Mouse (Mus musculus) left cerebral cortex, adult 2 months (tissue): Measurements from ENCODE around the gene Rpl24. TPM values are rescaled to one million over a fixed set of nuclear protein-coding genes. Genes with fewer than 3 reads are reported as not detected.
"Not testable (repeated sequence)": the region's sequence is repeated elsewhere in the genome, so short reads cannot be mapped to it uniquely, and the experiment has no call there.

Experiments
- DNase-seq, 2 experiments: peaks; one replicate each; pipeline ENCODE4 v3.0.0; 2021 to 2022; ENCODE audit warnings: low spot score in 2 of 2, mixed read lengths in 1 of 2; ENCODE audit errors: extremely low spot score in 1 of 2
- H3K27ac ChIP-seq: fragments of 200-600 bp; 2 replicates; pipeline ENCODE4 v1.8.1; 2022
- H3K4me3 ChIP-seq: fragments of 200-600 bp; 2 replicates; pipeline ENCODE4 v1.8.1; 2022
- CTCF ChIP-seq: fragments of 200-600 bp; IDR thresholded peaks from 2 replicates; pipeline ENCODE4 v1.8.1; 2022; ENCODE audit warnings: antibody characterized with exemption, mild to moderate bottlenecking, moderate library complexity
- intact Hi-C: fragments of 180-260 bp; cut with DNase I; formaldehyde crosslinking; loops from one replicate; pipeline ENCODE4 v1.15.1; 2025
- long read RNA-seq, 2 experiments: library from polyadenylated mRNA; stranded (forward); transcript quantifications; one replicate each; pipeline ENCODE4 v2.0.0; 2021; ENCODE audit warnings: borderline mapping rate in 2 of 2
- total RNA-seq, 2 experiments: library from RNA; stranded (reverse); gene quantifications; 2 replicates each; pipeline ENCODE4 v1.2.3; 2021

Gene Rpl24
- 100 to 1,000 TPM; 376 to 411 TPM for total RNA-seq
- long read RNA-seq, experiment 1, transcript Rpl24-201 (6 exons, 677 nt): major isoform, 92 of 105 reads
- long read RNA-seq, experiment 1, transcript Rpl24-204 (5 exons, 639 nt): minor isoform, 9 of 105 reads
- long read RNA-seq, experiment 1, partial matches to known transcripts: 3 of 105 reads
- long read RNA-seq, experiment 1, other reads (novel, unspliced or antisense): 1 of 105 reads
- long read RNA-seq, experiment 2, transcript Rpl24-204 (5 exons, 639 nt): minor isoform, 9 of 89 reads
- long read RNA-seq, experiment 2, transcript Rpl24-201 (6 exons, 677 nt): major isoform, 74 of 89 reads
- long read RNA-seq, experiment 2, partial matches to known transcripts: 4 of 89 reads
- long read RNA-seq, experiment 2, other reads (novel, unspliced or antisense): 2 of 89 reads

DNA sequence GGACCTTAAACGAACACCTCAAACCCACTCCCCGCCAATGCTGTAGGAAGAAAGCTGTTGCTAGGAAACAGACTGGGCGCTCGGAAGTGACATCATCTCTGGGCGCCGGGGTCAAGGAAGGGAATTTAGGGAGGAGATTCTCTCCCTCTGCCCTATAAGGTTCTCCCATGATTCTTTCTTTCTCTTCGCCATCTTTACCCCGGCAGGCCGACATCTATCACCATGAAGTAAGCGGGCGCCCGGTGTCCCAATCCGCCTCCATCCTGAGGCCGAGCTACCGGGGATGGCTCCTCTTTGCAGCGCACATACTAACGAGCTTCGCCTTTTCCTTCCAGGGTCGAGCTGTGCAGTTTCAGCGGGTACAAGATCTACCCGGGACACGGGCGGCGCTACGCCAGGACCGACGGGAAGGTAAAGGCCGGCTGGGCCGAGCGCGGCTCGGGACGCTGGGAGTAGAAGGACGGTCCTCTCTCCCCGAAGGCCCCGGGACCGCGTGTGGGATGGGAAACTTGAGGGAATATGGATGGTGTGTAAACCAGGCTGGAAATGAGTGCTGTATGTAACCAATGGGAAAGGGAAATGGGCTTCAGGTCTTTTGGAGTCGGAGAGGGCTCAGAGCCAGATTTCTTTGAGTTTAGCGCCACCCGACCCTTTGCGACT, at the start of gene Rpl24:
Gene Rpl24 (plus strand): TSS at position 64 of the 660 bp plus-strand sequence.
- peak; percentile 96 to 98 for DNase-seq
- intact Hi-C loops: loop anchor here (2.0 kb wide), 1 partner anchor 32 kb away; the partner anchor contains the start of gene Cep97
- peak within 1 kb of the TSS; percentile 91 for H3K27ac ChIP-seq
- TF ChIP-seq CTCF: no peak
- H3K4me3 ChIP-seq: peak within 1 kb of the TSS; percentile 90

GRCm38 (mm10) chr16:55922079-55922478, 44.0 kb upstream of the Rpl24 start:
- TF ChIP-seq CTCF: no peak
- Histone ChIP-seq H3K27ac (no peak overlapping the region), H3K4me3 (no peak overlapping the region)
- no peak for DNase-seq
- intact Hi-C loops: no loop called here

DNA sequence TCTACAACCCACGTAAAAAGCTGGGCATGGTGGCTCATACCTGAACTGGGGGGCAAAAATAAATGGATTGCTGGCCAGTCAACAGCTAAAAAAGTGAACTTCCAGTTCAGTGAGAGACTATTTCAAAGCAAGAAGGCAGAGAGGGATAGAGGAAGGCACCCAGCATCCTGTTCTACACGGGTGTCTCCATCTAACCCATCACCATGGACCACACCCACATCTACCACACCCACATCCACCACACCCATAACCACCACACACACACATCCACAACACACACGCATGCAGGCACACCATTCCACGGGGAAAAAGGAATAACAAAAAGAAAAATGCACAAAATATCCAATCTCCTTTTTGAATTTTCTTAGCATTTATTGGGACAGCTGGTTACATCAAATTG, 42.1 kb upstream of the Rpl24 start:
- no peak overlapping the region for H3K27ac ChIP-seq
- DNase-seq: no peak
- intact Hi-C loops: no loop called here
- no peak for TF ChIP-seq CTCF
- H3K4me3 ChIP-seq: no peak overlapping the region

GRCm38 (mm10) chr16:55933681-55934343, 32.3 kb upstream of the Rpl24 start:
- peak overlapping the region; percentile 62 for H3K4me3 ChIP-seq
- peak; percentile 12 to 36 for DNase-seq
- H3K27ac ChIP-seq: peak overlapping the region; percentile 87
- TF ChIP-seq CTCF: peak; percentile 4; the same call in 1 of the 2 replicates
- intact Hi-C loops: loop anchor here (1.0 to 2.0 kb wide), 2 partner anchors 33 to 39 kb away; partner anchors contain the start of genes Nxpe3 and Rpl24

- DNase-seq: peak; percentile 89 to 90
- H3K4me3 ChIP-seq: peak within 1 kb of the TSS; percentile 62
- intact Hi-C loops: loop anchor here (1.0 to 2.0 kb wide), 2 partner anchors 32 to 39 kb away; partner anchors contain the start of genes Nxpe3 and Rpl24
- H3K27ac ChIP-seq: peak within 1 kb of the TSS; percentile 87
- no peak for TF ChIP-seq CTCF
Measured at GRCm38 (mm10) chr16:55934453-55935037, 31.5 kb upstream of the Rpl24 start, which contains the start of gene Cep97. Cep97 (minus strand) TSS chr16:55934855.

DNA sequence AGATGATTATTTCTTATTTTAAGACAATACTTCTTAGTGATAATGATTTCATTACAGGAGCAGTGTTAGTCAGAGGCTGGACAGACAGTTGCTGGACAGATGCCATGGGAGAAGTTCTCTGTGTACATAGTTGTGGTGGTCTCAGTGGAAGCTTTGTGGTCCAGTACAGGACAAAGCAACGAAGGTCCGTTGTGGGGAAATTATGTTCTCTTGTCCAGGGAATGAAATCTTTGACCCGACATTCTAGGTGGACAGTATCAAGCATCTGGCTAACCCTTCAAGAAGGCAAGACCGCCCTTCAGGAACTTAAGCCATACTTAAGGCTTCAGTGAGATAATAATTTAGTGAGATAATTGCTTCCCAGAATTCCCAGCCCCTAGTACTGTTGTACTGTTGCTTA, 27.3 kb upstream of the Rpl24 start:
- no peak overlapping the region for H3K27ac ChIP-seq
- DNase-seq: no peak
- intact Hi-C loops: no loop called here
- no peak for TF ChIP-seq CTCF
- no peak overlapping the region for H3K4me3 ChIP-seq

DNA sequence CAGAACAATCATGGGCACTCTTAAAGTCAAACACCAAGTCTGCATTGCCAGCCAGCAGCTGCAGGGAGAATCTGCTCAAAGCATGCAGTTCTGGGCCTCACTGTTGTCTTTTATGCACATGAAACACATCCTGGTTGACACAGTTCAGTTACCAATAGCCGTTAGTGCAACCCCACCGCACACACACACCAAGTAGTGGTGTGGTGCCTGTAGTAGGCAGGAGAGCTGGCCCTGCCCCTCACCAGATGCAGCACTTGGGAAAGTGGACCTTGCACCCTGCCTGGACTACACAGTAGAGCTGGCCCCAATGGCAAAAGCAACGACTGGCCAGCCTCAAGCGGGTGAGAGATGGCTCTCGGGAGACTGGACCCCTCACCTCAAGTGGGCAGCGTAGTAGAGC, 26.4 kb upstream of the Rpl24 start:
- Histone ChIP-seq H3K27ac (no peak overlapping the region), H3K4me3 (no peak overlapping the region)
- intact Hi-C loops: no loop called here
- no peak for DNase-seq
- no peak for TF ChIP-seq CTCF

DNA sequence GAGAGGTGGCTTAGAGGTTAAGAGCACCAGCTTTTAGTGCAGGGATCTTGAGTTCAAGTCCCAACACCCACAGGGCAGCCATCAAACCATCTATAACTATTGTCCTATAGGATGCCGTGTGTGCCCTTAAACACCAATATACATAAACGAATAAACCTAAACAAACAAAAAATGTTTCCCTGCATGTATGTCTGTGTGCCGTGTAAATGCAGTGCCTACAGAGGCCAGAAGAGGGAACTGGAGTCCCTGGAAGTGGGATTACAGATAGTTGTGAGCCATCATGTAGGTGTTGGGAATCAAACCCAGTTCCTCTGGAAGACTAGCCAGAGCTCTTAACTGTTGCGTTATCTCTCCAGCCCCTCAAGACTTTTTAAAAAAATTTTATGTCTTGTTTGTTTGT, 25.3 kb upstream of the Rpl24 start:
- no peak for TF ChIP-seq CTCF
- no peak for DNase-seq
- intact Hi-C loops: no loop called here
- no peak overlapping the region for H3K4me3 ChIP-seq
- no peak overlapping the region for H3K27ac ChIP-seq

- no peak overlapping the region for H3K4me3 ChIP-seq
- no peak for TF ChIP-seq CTCF
- intact Hi-C loops: no loop called here
- DNase-seq: no peak
- H3K27ac ChIP-seq: no peak overlapping the region
Measured at GRCm38 (mm10) chr16:55947266-55947665, 18.8 kb upstream of the Rpl24 start.

GRCm38 (mm10) chr16:55947876-55948410, 18.1 kb upstream of the Rpl24 start:
- DNase-seq, H3K27ac ChIP-seq, intact Hi-C loops, H3K4me3 ChIP-seq: not testable (repeated sequence)

DNA sequence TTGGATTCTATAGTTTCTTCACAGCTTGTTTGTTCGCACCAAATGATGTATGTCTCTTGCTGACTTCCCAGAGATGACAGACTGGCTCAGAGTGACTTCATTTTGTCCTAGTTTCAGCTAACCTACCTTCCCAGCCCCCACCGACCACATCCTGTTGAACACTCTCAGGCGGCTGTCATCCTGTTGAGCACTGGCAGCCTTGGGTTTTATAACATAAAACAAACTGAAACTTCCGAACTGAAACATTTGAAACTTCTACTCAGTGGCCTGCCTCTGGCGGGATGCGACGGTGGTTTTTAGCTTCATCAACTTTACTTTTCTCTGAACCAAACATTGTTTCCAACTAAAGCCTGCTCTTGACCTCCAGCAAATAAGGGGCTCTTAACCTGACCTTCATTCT, 17.1 kb upstream of the Rpl24 start:
- no peak for TF ChIP-seq CTCF
- Histone ChIP-seq H3K4me3 (no peak overlapping the region), H3K27ac (no peak overlapping the region)
- no peak for DNase-seq
- intact Hi-C loops: no loop called here
